Mouse (Mus musculus): ENCODE results near the gene Mdk. TPM values are rescaled to one million over a fixed set of nuclear protein-coding genes. Genes with fewer than 3 reads are reported as not detected.

The Mdk gene
- polyA plus RNA-seq, 1 experiment, result 5.9 TPM

DNA sequence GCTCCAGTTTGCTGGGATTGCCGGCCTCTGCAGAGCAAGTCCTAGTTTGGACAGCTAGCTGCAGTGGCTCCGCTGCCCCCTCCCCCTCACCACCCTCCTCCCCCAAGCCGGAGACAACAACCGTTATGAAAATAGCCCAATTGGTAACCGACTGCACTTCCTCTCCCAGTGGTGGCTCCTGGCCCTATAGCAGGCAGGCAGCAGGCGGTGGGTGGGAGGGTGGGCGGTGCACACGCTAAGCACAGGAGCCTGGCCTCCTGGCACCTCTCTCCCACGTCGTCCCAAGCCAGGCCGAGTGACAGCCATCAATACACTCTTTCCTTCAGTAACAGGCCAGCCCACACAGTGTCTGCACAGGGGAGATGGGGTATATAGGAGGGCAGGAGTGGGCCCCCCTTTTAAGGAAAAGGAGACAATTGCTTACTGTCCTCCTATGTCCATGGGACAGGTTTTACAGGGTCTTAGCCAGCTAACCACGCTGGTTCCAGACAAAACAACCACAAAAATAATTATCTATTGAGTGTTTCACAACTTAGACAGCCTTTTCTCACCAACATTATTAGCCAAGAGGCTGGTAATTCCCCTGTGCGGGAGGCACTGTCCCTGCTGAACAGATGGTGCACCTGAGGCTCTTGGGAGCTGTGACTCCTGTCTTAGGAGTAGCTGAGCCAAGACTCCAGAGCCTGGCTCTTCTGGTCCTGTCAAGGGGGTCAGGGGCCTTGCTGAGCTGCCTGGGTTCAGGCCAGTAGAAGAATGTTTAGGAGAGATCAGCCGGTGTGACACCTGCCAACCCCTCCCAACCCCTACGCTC, 18.4 kb upstream of the Mdk start:
- peaks cover 47% of the 10 kb centered on the region for H3K4me1 ChIP-seq (ENCODE audit: control insufficient read depth, insufficient read depth, insufficient read length, low read length)
- no peaks in the 10 kb centered on the region for H3K27me3 ChIP-seq (ENCODE audit: control insufficient read depth, insufficient read depth, low read length)
- H3K36me3 ChIP-seq (ENCODE audit: control insufficient read depth, insufficient read depth, low read length), result peaks cover 3% of the 10 kb centered on the region; the same call in 1 of the 2 replicates
- H3K27ac ChIP-seq (ENCODE audit: insufficient read depth, low read depth, low read length), result peak overlapping the region; percentile 50
- H3K4me3 ChIP-seq (ENCODE audit: low read depth, low read length), result peak overlapping the region; percentile 47
- TF ChIP-seq POLR2A (IDR thresholded peaks at IDR 0.05; ENCODE audit: low read depth, low read length) (no peak), CTCF (IDR thresholded peaks at IDR 0.05; ENCODE audit: extremely low read depth, insufficient read length, insufficient replicate concordance, low read depth, low read length) (no peak)
- WGBS, result 14% methylated on average over 15 of the region's 15 CpGs

DNA sequence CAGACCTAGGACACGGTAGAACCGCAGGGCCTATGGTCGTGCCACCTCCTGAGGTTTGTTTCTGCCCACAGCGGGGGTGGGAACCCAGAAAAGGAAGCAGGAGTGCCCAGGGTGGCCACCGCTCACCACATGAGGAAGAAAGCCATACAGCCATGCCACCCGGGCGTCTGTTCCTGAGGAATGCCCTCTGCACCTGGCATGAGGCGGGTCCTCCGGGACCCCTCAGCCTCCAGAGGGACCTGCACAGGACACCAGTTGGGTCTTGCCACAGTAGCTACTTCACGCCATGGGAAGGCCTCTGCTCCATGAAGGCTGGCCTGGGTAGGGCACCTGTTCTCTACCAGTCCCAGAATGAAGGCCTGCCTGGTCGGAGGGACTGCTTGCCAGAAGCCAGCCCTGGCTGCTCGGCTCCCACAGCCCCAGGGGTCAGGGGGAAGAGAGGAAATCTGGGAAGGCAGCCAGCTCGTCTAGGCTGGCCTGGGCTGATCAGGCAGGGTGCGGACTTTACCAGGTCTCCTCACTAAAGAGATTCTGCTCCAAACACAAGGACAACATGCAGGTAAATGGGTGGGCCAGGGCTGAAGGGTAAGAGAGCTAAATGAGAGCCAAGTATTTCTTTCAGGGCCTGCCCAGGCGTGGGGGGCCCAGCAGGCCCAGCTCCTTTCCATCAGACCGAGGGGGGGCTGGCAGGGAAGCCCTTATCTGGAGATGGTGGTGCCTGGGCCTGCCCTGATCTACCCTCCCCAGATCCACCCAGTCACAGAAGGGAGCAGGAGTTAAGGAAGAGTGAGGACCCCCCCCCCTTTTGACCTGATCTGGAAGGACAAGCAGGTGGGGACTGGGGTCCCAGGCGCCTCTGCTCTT, 17.5 kb upstream of the Mdk start:
- H3K27me3 ChIP-seq (ENCODE audit: control insufficient read depth, insufficient read depth, low read length), result no peaks in the 10 kb centered on the region
- peaks cover 44% of the 10 kb centered on the region for H3K4me1 ChIP-seq (ENCODE audit: control insufficient read depth, insufficient read depth, insufficient read length, low read length)
- H3K27ac ChIP-seq (ENCODE audit: insufficient read depth, low read depth, low read length), result peak overlapping the region; percentile 50
- peak overlapping the region; percentile 47 for H3K4me3 ChIP-seq (ENCODE audit: low read depth, low read length)
- no peak for TF ChIP-seq POLR2A (IDR thresholded peaks at IDR 0.05; ENCODE audit: low read depth, low read length)
- TF ChIP-seq CTCF (IDR thresholded peaks at IDR 0.05; ENCODE audit: extremely low read depth, insufficient read length, insufficient replicate concordance, low read depth, low read length), result no peak
- H3K36me3 ChIP-seq (ENCODE audit: control insufficient read depth, insufficient read depth, low read length), result peaks cover 8% of the 10 kb centered on the region; the same call in 1 of the 2 replicates
- 21% methylated on average over 17 of the region's 17 CpGs for WGBS

DNA sequence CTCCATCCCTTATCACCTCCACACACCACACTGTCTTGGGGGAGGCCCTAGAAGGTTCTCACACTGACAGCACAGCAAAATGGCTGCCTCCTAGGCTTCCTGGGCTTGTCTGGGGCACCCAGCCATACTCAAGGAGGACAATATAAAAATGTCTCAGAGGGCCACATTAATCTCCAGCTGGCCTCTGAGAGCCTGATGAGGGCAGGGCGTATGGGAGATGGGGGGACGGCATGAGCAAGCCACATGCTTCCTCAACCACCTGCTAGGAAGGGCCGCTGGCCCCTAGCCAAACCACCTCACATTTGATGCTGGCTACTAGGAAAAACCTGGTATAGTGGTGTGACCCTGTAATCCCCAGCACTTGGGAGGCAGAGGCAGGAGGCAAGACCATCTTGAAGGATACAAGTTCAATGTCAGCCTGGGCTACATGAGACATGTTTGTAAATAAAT, 16.7 kb upstream of the Mdk start:
- Histone ChIP-seq H3K4me3 (ENCODE audit: low read depth, low read length) (no peak overlapping the region), H3K27ac (ENCODE audit: insufficient read depth, low read depth, low read length) (peak overlapping the region; percentile 56)

DNA sequence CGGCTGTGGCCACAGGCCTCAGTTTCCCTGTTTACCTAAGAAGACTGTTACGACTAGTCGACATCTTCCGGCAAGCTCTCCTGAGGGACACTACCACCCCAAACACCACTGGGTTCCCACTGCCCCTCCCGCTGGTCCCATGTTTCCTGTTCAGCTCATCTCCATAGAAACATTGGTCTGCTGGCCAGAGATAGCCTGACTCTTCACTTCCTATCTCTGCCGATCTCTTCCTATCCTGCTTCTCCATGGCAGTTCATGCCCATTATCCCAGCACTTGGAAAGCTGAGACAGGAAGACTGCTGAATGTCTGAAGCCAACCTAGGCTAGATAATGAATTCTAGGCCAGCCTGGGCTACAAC, 16.0 kb upstream of the Mdk start:
- 30% methylated on average over 6 of the region's 6 CpGs for WGBS
- Histone ChIP-seq H3K4me1 (ENCODE audit: control insufficient read depth, insufficient read depth, insufficient read length, low read length) (peaks cover 37% of the 10 kb centered on the region), H3K27me3 (ENCODE audit: control insufficient read depth, insufficient read depth, low read length) (no peaks in the 10 kb centered on the region), H3K27ac (ENCODE audit: insufficient read depth, low read depth, low read length) (peak overlapping the region; percentile 56), H3K4me3 (ENCODE audit: low read depth, low read length) (peak overlapping the region; percentile 10; the same call in 1 of the 2 replicates), H3K36me3 (ENCODE audit: control insufficient read depth, insufficient read depth, low read length) (peaks cover 12% of the 10 kb centered on the region)
- TF ChIP-seq CTCF (IDR thresholded peaks at IDR 0.05; ENCODE audit: extremely low read depth, insufficient read length, insufficient replicate concordance, low read depth, low read length), result no peak
- TF ChIP-seq POLR2A (IDR thresholded peaks at IDR 0.05; ENCODE audit: low read depth, low read length), result no peak

More for the DNA sequence above, 16.7 kb upstream of the Mdk start:
- TF ChIP-seq CTCF (IDR thresholded peaks at IDR 0.05; ENCODE audit: extremely low read depth, insufficient read length, insufficient replicate concordance, low read depth, low read length), result no peak
- no peak for TF ChIP-seq POLR2A (IDR thresholded peaks at IDR 0.05; ENCODE audit: low read depth, low read length)
- Histone ChIP-seq H3K36me3 (ENCODE audit: control insufficient read depth, insufficient read depth, low read length) (0 out of 2 replicates have a peak, but pooled peaks cover 7% of the 10 kb centered on the region), H3K4me1 (ENCODE audit: control insufficient read depth, insufficient read depth, insufficient read length, low read length) (peaks cover 40% of the 10 kb centered on the region), H3K27me3 (ENCODE audit: control insufficient read depth, insufficient read depth, low read length) (no peaks in the 10 kb centered on the region)
- 17% methylated on average over 3 of the region's 3 CpGs for WGBS

DNA sequence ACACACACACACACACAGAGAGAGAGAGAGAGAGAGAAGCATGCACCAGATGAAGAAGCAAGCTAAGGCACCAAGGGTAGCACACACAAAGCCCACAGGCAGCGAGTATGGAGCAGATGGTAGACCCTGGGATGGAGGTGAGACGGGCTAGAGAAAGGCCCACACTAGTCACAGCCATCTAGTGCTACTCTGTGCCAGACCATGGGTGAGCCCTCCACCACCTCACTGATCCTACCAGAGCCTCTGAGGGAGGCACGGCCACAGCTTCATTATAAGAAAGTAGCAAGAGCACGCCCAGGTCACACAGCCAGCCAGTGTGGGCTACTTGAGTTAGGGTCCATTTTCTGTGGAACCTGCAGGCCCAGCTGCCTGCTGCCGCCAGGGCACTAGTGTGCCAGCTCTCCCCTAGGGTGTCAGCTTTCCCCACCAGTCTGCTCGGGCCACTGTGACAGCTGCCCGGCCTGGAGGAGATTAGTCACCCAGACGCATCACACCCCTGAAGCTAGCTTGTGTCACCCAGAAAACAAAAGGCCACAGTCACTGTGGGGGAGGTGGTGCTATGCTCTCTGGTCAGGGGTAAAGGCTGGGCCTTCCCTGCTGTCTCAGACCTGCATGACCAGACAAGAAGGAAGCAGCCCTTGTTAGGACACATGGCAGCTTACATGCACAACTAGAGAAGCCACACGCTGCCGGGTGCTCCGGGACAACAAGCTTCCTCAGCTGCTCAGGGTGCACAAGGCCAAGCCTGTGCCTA, 15.5 kb upstream of the Mdk start:
- Histone ChIP-seq H3K4me3 (ENCODE audit: low read depth, low read length) (peak overlapping the region; percentile 10; the same call in 1 of the 2 replicates), H3K27me3 (ENCODE audit: control insufficient read depth, insufficient read depth, low read length) (no peaks in the 10 kb centered on the region), H3K4me1 (ENCODE audit: control insufficient read depth, insufficient read depth, insufficient read length, low read length) (peaks cover 37% of the 10 kb centered on the region), H3K36me3 (ENCODE audit: control insufficient read depth, insufficient read depth, low read length) (peaks cover 12% of the 10 kb centered on the region), H3K27ac (ENCODE audit: insufficient read depth, low read depth, low read length) (peak overlapping the region; percentile 56)
- WGBS, result 32% methylated on average over 11 of the region's 11 CpGs
- TF ChIP-seq POLR2A (IDR thresholded peaks at IDR 0.05; ENCODE audit: low read depth, low read length) (no peak), CTCF (IDR thresholded peaks at IDR 0.05; ENCODE audit: extremely low read depth, insufficient read length, insufficient replicate concordance, low read depth, low read length) (no peak)

DNA sequence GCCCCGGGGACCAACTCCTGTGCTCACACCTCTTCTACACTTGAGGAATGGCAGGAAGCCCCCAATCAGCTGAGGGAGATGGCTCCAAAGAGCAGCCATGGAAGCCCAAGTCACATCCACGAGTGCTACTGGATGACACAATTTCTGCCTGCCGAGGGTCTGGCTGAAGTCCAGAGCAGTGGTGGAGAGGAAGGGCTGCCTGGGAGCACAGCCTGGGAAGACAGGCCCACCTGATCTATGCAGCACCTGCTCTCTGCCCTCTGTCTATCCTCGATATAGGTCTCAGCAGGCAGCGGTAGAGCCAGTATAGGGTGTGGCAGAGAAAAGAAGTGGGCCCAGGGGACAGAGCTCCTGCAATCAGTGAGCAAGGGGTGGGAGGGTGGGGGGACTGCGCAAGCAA, 14.7 kb upstream of the Mdk start:
- no peak overlapping the region for H3K27ac ChIP-seq (ENCODE audit: insufficient read depth, low read depth, low read length)
- WGBS, result 21% methylated on average over 6 of the region's 6 CpGs

More for the DNA sequence above, 14.7 kb upstream of the Mdk start:
- TF ChIP-seq POLR2A (IDR thresholded peaks at IDR 0.05; ENCODE audit: low read depth, low read length), result no peak
- TF ChIP-seq CTCF (IDR thresholded peaks at IDR 0.05; ENCODE audit: extremely low read depth, insufficient read length, insufficient replicate concordance, low read depth, low read length), result no peak
- Histone ChIP-seq H3K27me3 (ENCODE audit: control insufficient read depth, insufficient read depth, low read length) (no peaks in the 10 kb centered on the region), H3K4me1 (ENCODE audit: control insufficient read depth, insufficient read depth, insufficient read length, low read length) (peaks cover 37% of the 10 kb centered on the region), H3K4me3 (ENCODE audit: low read depth, low read length) (no peak overlapping the region), H3K36me3 (ENCODE audit: control insufficient read depth, insufficient read depth, low read length) (peaks cover 17% of the 10 kb centered on the region)

All from small intestine, adult 2 months (tissue).